Mouse (Mus musculus) gastrocnemius, postnatal 4 days (tissue): ENCODE measurements around the gene Unkl. TPM values are rescaled to one million over a fixed set of nuclear protein-coding genes. Genes with fewer than 3 reads are reported as not detected.
A peak's percentile ranks its signal among the peaks of the same experiment; 100 is the strongest.

Experiments
- DNase-seq, 2 experiments: peaks; one replicate each; pipeline ENCODE4 v3.0.0; 2021 to 2022; ENCODE audit warnings: low spot score in 2 of 2, mixed read lengths in 2 of 2
- microRNA-seq: library from miRNA; unstranded; fragments of <30 nt; microRNA quantifications from one replicate; pipeline ENCODE4 v1.2.0, GENCODE M21; 2021
- total RNA-seq, 2 experiments: library from RNA; stranded (reverse); gene quantifications; 2 replicates each; pipeline ENCODE4 v1.2.3; 2021

Unkl gene
- total RNA-seq, 2 experiments from 2014 or later = 9.5 to 12.6 TPM

- DNase-seq = no peak
Observed at GRCm38 (mm10) chr17:25252643-25253042, 64.4 kb downstream of the Unkl start.

GRCm38 (mm10) chr17:25253760-25254159 is 65.6 kb downstream of the Unkl start:
- no peak for DNase-seq

- DNase-seq = no peak
Observed at GRCm38 (mm10) chr17:25255110-25255509, 66.9 kb downstream of the Unkl start.

GRCm38 (mm10) chr17:25256140-25256754 is 68.0 kb downstream of the Unkl start, which contains the start of gene Baiap3:
Gene Baiap3 (minus strand): TSS chr17:25256364.
- DNase-seq = no peak

GRCm38 (mm10) chr17:25257804-25258261 is 69.6 kb downstream of the Unkl start:
- no peak for DNase-seq

- no peak for DNase-seq
Observed at GRCm38 (mm10) chr17:25264453-25264852, 76.3 kb downstream of the Unkl start.

- no peak for DNase-seq
Observed at GRCm38 (mm10) chr17:25270795-25271335, 82.7 kb downstream of the Unkl start.

GRCm38 (mm10) chr17:25272326-25272725 is 84.1 kb downstream of the Unkl start:
- no peak for DNase-seq

GRCm38 (mm10) chr17:25272951-25273705 is 84.9 kb downstream of the Unkl start:
- peak; percentile 59 to 88 for DNase-seq

GRCm38 (mm10) chr17:25273706-25274501 is 85.7 kb downstream of the Unkl start:
- DNase-seq = peak; percentile 81 to 91

- no peak for DNase-seq
Observed at GRCm38 (mm10) chr17:25274571-25275346, 86.6 kb downstream of the Unkl start, which contains the start of gene Ube2i. Gene Ube2i (minus strand): TSS chr17:25274622.

GRCm38 (mm10) chr17:25275833-25276232 is 87.6 kb downstream of the Unkl start:
- no peak for DNase-seq

GRCm38 (mm10) chr17:25282133-25282532 is 93.9 kb downstream of the Unkl start:
- DNase-seq = peak in 1 of 2 experiments; percentile 20

Small RNA genes lying within 50 kb of the gene (microRNA-seq; reads per million reads assigned to microRNA genes)
- gene Mir3547 = not detected

Other genes with a start within 250 kb of the Unkl start
- 10 to 100 TPM; 41.7 to 44.3 TPM for gene Jpt2, start 227.7 kb upstream of the Unkl start, total RNA-seq
- 10 to 100 TPM; 13.9 to 14.9 TPM for gene Cramp1l, start 172.6 kb upstream of the Unkl start, total RNA-seq
- gene Ift140, start 172.3 kb upstream of the Unkl start, total RNA-seq = 10 to 100 TPM in 1 of 2 experiments, 1 to 10 TPM in 1; 9.0 to 10.1 TPM
- gene Tmem204, start 104.8 kb upstream of the Unkl start, total RNA-seq = 10 to 100 TPM; 14.6 to 19.9 TPM
- 10 to 100 TPM; 23.5 to 27.8 TPM for gene Telo2, start 72.4 kb upstream of the Unkl start, total RNA-seq
- gene Ptx4, start 67.6 kb upstream of the Unkl start, total RNA-seq = 10 to 100 TPM in 1 of 2 experiments, 1 to 10 TPM in 1; 6.0 to 12.6 TPM
- gene Clcn7, start 55.0 kb upstream of the Unkl start, total RNA-seq = 10 to 100 TPM; 23.0 to 25.0 TPM
- under 1 TPM; 0.15 to 0.21 TPM for gene Ccdc154, start 25.9 kb upstream of the Unkl start, total RNA-seq
- gene Gm38655, start 12.9 kb upstream of the Unkl start, total RNA-seq = not detected
- 10 to 100 TPM; 12.5 to 12.9 TPM for gene BC003965, start 3.8 kb upstream of the Unkl start, total RNA-seq
- 10 to 100 TPM; 14.9 to 16.2 TPM for gene Gnptg, start 51.7 kb downstream of the Unkl start, total RNA-seq
- gene Tsr3, start 51.8 kb downstream of the Unkl start, total RNA-seq = 10 to 100 TPM; 25.5 to 26.4 TPM
- under 1 TPM in 1 of 2 experiments, not detected in 1; 0.54 TPM for gene Baiap3, start 68.0 kb downstream of the Unkl start, total RNA-seq
- gene Ube2i, start 86.2 kb downstream of the Unkl start, total RNA-seq = 100 to 1,000 TPM; 178 to 203 TPM
- gene Prss34, start 110.0 kb downstream of the Unkl start, total RNA-seq = 10 to 100 TPM; 18.4 to 21.5 TPM
- not detected for gene Prss28, start 120.2 kb downstream of the Unkl start, total RNA-seq
- not detected for gene Prss29, start 130.3 kb downstream of the Unkl start, total RNA-seq
- gene Tpsab1, start 157.2 kb downstream of the Unkl start, total RNA-seq = 10 to 100 TPM; 34.5 to 40.2 TPM
- 100 to 1,000 TPM in 1 of 2 experiments, 10 to 100 TPM in 1; 86.0 to 110 TPM for gene Tpsb2, start 177.9 kb downstream of the Unkl start, total RNA-seq
- gene Tpsg1, start 180.9 kb downstream of the Unkl start, total RNA-seq = under 1 TPM; 0.54 to 0.60 TPM
- gene Cacna1h, start 245.4 kb downstream of the Unkl start, total RNA-seq = 10 to 100 TPM; 20.2 to 22.7 TPM